Mouse (Mus musculus) liver, embryonic 13.5 days (tissue): ENCODE measurements around the gene Bcl3. TPM values are rescaled to one million over a fixed set of nuclear protein-coding genes. Genes with fewer than 3 reads are reported as not detected.
A peak's percentile ranks its signal among the peaks of the same experiment; 100 is the strongest.
"Not testable (repeated sequence)": the region's sequence is repeated elsewhere in the genome, so short reads cannot be mapped to it uniquely, and the experiment has no call there.

Experiments
- ATAC-seq: fragments of 200-750 bp; cut with Nextera tagmentation; 2 replicates; pipeline ENCODE4 v1.8.0; 2017; ENCODE audit warnings: low read depth, mild to moderate bottlenecking, moderate number of reproducible peaks, moderate library complexity
- DNase-seq: peaks from one replicate; pipeline ENCODE4 v3.0.0; 2022
- H3K27ac ChIP-seq: fragments of 300-500 bp; sonication (generic); 2 replicates; pipeline ENCODE4 v1.5.1; 2015; ENCODE audit warnings: moderate library complexity, mild to moderate bottlenecking, inconsistent platforms
- H3K27me3 ChIP-seq: fragments of 300-500 bp; sonication (generic); 2 replicates; pipeline ENCODE4 v1.6.1; 2015; ENCODE audit warnings: mild to moderate bottlenecking, inconsistent platforms
- H3K36me3 ChIP-seq: fragments of 300-500 bp; sonication (generic); 2 replicates; pipeline ENCODE4 v1.6.1; 2015; ENCODE audit warnings: mild to moderate bottlenecking, inconsistent platforms
- H3K4me1 ChIP-seq: fragments of 300-500 bp; sonication (generic); replicated peaks from 2 replicates; pipeline ENCODE4 v1.6.1; 2015; ENCODE audit warnings: inconsistent platforms
- H3K4me2 ChIP-seq: fragments of 300-500 bp; sonication (generic); 2 replicates; pipeline ENCODE4 v1.6.1; 2015; ENCODE audit warnings: inconsistent platforms, mild to moderate bottlenecking, moderate library complexity
- H3K4me3 ChIP-seq: fragments of 300-500 bp; sonication (generic); replicated peaks from 2 replicates; pipeline ENCODE4 v1.5.1; 2015; ENCODE audit warnings: mild to moderate bottlenecking, inconsistent platforms
- H3K9ac ChIP-seq: fragments of 300-500 bp; sonication (generic); 2 replicates; pipeline ENCODE4 v1.6.1; 2015; ENCODE audit warnings: mild to moderate bottlenecking, inconsistent platforms
- H3K9me3 ChIP-seq: fragments of 300-500 bp; sonication (generic); replicated peaks from 2 replicates; pipeline ENCODE4 v1.6.1; 2016; ENCODE audit warnings: inconsistent platforms
- WGBS: fragments of 180-500 bp; shearing (Covaris S2); methylation state at CpG from one replicate; pipeline ENCODE4 v1.1.7; 2015; ENCODE audit not compliant: insufficient replicate concordance; 5-methylcytosine and 5-hydroxymethylcytosine counted together
- polyA plus RNA-seq: library from polyadenylated mRNA; unstranded; fragments of >200 nt; fragmentation: Nextera tagmentation; extraction: Ambion mirVana; gene quantifications from 2 replicates; pipeline ENCODE4 v1.2.1, GENCODE M21; 2015

Bcl3 gene
- polyA plus RNA-seq, 1 experiment from 2014 or later: 3.9 TPM

GRCm38 (mm10) chr7:19796697-19797588 is 25.6 kb downstream of the Bcl3 start, which contains the start of gene Cblc:
Cblc (minus strand) TSS chr7:19796809.
- 0 out of 2 replicates have a peak within 1 kb of the TSS, but pooled peaks have one; percentile 22 for H3K9ac ChIP-seq
- H3K4me2 ChIP-seq: peak within 1 kb of the TSS; percentile 54
- peaks cover 3% of the 10 kb centered on the region; the same call in 1 of the 2 replicates for H3K4me1 ChIP-seq
- ATAC-seq (peak; percentile 62), DNase-seq (peak; percentile 57)
- no peak within 1 kb of the TSS for H3K27ac ChIP-seq
- peaks cover 21% of the 10 kb centered on the region for H3K27me3 ChIP-seq
- 2% methylated on average over 32 of the region's 32 CpGs for WGBS
- H3K36me3 ChIP-seq: no peaks in the 10 kb centered on the region
- H3K4me3 ChIP-seq: peak within 1 kb of the TSS; percentile 26
- no peaks in the 10 kb centered on the region for H3K9me3 ChIP-seq

GRCm38 (mm10) chr7:19796254-19796653 is 26.3 kb downstream of the Bcl3 start:
- H3K4me2 ChIP-seq: peak overlapping the region; percentile 54
- no peaks in the 10 kb centered on the region for H3K9me3 ChIP-seq
- no peak overlapping the region for H3K27ac ChIP-seq
- H3K27me3 ChIP-seq: peaks cover 21% of the 10 kb centered on the region
- peak overlapping the region; percentile 26 for H3K4me3 ChIP-seq
- no peaks in the 10 kb centered on the region for H3K36me3 ChIP-seq
- H3K9ac ChIP-seq: 0 out of 2 replicates have a peak overlapping the region, but pooled peaks have one; percentile 22
- WGBS: 13% methylated on average over 18 of the region's 18 CpGs
- DNase-seq: no peak
- ATAC-seq: no peak
- H3K4me1 ChIP-seq: peaks cover 3% of the 10 kb centered on the region; the same call in 1 of the 2 replicates

DNA sequence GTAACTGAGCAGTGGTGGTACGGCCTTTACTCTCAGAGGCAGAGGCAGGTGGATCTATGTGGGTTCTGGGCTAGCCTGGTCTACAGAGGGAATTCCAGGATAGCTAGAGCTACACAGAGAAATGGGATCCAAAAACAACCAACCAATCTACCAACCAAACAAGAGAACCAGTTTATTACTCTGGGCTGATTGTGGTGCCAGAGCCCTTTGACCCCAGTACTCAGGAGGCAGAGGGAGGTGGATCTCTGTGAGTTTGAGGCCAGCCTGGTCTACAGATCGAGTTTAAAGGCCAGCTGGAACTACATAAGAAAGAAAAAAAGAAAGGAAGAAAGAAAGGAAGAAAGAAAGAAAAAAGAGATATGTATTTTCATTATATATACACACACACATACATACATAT is 27.3 kb downstream of the Bcl3 start:
- Histone ChIP-seq H3K36me3 (no peaks in the 10 kb centered on the region), H3K4me2 (no peak overlapping the region), H3K27me3 (peaks cover 28% of the 10 kb centered on the region), H3K4me1 (peaks cover 7% of the 10 kb centered on the region), H3K4me3 (no peak overlapping the region), H3K9me3 (no peaks in the 10 kb centered on the region), H3K9ac (no peak overlapping the region), H3K27ac (no peak overlapping the region)
- ATAC-seq (no peak), DNase-seq (no peak)
- 59% methylated on average over 2 of the region's 2 CpGs for WGBS

DNA sequence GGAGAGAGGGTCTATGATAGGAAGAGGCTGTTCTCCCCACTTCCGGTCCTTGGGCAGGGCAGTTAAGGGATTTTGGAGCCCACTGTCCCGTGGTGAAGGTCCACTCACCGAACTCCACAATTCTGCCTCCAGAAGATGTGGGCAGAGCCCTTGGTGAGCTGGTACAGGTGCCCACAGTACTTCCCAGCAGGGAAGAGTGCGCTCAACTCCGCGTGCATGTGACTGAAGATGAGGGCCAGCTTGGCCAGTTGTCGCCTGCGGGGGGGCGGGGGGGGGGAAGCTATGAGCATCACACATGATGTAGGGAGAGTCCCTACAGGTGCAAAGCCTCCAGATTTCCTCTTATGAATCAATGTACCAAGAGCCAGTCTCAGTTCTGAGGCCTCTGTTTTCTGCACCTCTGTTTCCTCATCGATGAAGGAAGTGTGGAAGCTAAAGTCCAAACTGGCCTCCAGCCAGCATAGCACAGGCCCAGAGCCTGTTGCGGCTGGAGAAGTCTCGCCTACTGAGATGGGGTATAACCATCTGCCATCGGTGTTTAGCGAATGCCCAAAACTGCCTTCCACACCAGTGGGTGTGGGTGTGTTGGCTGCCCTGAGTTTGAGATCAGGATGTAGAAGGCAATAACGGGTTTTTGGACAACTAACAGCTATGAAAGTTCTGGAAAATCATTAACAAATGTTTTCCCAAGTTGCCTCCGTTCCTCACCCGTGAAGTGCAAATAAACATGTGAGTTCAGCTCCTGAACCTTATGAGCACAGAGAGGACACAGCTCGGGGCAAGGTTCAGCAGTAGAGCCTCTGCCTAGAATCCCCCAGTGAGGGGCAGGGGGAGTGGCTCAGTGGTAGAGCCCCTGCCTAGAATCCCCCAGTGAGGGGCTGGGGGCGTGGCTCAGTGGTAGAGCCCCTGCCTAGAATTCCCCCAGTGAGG is 29.6 kb downstream of the Bcl3 start:
- peaks cover 36% of the 10 kb centered on the region for H3K27me3 ChIP-seq
- H3K4me2 ChIP-seq: no peak overlapping the region
- WGBS: 70% methylated on average over 19 of the region's 19 CpGs
- no peaks in the 10 kb centered on the region for H3K9me3 ChIP-seq
- H3K36me3 ChIP-seq: no peaks in the 10 kb centered on the region
- H3K4me3 ChIP-seq: no peak overlapping the region
- H3K9ac ChIP-seq: no peak overlapping the region
- ATAC-seq (no peak), DNase-seq (no peak)
- H3K27ac ChIP-seq: no peak overlapping the region
- peaks cover 13% of the 10 kb centered on the region for H3K4me1 ChIP-seq

GRCm38 (mm10) chr7:19791504-19791903 is 31.1 kb downstream of the Bcl3 start:
- not testable (repeated sequence) for H3K4me3 ChIP-seq, H3K4me1 ChIP-seq, DNase-seq, H3K4me2 ChIP-seq, ATAC-seq, H3K27ac ChIP-seq, H3K9me3 ChIP-seq, H3K9ac ChIP-seq, H3K36me3 ChIP-seq
- peaks cover 30% of the 10 kb centered on the region for H3K27me3 ChIP-seq
- 69% methylated on average over 2 of the region's 2 CpGs for WGBS

DNA sequence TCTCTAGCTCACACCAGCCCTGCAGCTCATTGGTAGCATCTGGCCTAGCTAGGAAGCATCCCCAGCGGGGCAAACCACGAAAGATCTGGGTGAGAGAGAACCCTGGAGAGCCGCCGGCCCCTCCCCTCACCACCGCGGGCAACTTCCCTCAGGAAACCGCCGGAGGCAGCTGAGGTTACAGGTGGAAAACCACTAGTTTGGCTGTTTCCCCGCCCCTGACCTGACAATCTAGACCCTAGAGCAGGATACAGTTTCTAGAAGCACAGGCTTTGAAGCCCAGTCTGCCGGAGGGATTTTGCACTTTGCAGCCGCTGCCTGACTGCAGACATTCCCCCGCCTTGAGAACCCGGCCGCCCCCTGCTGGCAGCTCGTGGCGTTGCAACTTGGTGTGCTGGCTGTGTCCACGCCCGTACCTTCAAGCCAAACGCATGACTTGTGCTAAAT is 32.6 kb downstream of the Bcl3 start:
- Histone ChIP-seq H3K27ac (no peak overlapping the region), H3K4me3 (peak overlapping the region; percentile 45), H3K9me3 (no peaks in the 10 kb centered on the region), H3K9ac (peak overlapping the region; percentile 51), H3K36me3 (no peaks in the 10 kb centered on the region), H3K4me1 (peaks cover 15% of the 10 kb centered on the region), H3K4me2 (peak overlapping the region; percentile 66), H3K27me3 (peaks cover 16% of the 10 kb centered on the region)
- ATAC-seq (peak; percentile 49; the same call in 1 of the 2 replicates), DNase-seq (peak; percentile 58)
- 2% methylated on average over 19 of the region's 19 CpGs for WGBS

DNA sequence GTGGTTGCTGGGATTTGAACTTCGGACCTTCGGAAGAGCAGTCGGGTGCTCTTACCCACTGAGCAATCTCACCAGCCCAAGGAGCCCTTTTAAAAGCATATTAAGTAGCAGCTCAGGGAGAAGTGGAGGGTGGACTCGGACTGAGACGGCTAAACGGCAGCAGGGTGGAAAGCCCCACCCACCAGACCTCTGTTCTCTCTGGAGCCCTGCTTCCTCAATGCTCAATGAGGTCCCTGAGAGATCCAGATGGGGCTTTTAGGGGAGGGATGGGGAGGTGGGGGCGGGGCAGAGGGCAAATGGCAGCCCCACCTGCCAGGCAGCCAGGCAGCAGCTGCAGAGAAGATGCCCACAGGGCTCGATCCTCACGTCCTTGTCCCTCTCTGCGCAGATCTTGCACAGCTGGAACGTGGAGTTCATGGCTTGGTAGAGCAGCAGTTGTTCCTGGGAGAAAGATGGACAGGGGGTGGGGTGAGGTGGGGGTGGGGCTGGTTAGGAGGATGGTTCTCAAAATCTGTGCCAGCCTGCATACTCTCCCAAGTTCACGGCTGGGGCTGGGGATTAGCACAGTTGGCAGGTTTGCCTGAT is 36.6 kb downstream of the Bcl3 start:
- H3K27me3 ChIP-seq: peaks cover 13% of the 10 kb centered on the region; the same call in 1 of the 2 replicates
- no peaks in the 10 kb centered on the region for H3K9me3 ChIP-seq
- H3K4me1 ChIP-seq: peaks cover 20% of the 10 kb centered on the region
- ATAC-seq (no peak), DNase-seq (no peak)
- H3K4me3 ChIP-seq: no peak overlapping the region
- no peak overlapping the region for H3K4me2 ChIP-seq
- no peaks in the 10 kb centered on the region for H3K36me3 ChIP-seq
- H3K9ac ChIP-seq: no peak overlapping the region
- 37% methylated on average over 12 of the region's 12 CpGs for WGBS
- H3K27ac ChIP-seq: no peak overlapping the region

- WGBS: 20% methylated on average over 11 of the region's 11 CpGs
- ATAC-seq: peak; percentile 45
- Histone ChIP-seq H3K9ac (no peak overlapping the region), H3K4me2 (no peak overlapping the region), H3K9me3 (no peaks in the 10 kb centered on the region), H3K36me3 (no peaks in the 10 kb centered on the region), H3K4me1 (peaks cover 15% of the 10 kb centered on the region), H3K27me3 (0 out of 2 replicates have a peak, but pooled peaks cover 7% of the 10 kb centered on the region), H3K27ac (no peak overlapping the region), H3K4me3 (no peak overlapping the region)
- DNase-seq: no peak
These were observed 37.6 kb downstream of the Bcl3 start for GRCm38 (mm10) chr7:19784764-19785535.

DNA sequence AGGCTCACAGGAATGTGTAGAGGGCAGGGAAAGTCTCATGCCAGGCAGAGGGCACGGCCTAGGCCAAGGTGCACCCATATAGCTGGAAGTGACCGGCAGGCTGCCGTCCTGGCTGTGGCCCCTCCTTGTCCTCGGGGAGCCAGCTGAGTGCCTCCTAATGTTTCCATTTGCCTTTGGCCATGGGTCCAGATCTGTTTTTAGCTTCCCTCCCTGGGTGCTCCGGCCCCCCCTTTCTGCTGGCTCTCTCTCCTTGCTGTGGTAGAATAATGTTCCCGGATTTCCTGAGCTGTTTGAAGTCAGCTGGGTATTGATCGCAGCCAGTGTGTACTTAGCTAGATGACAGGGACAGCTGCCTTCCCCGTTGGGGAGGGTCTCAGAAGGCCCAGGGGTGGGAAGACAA is 38.9 kb downstream of the Bcl3 start:
- WGBS: 53% methylated on average over 8 of the region's 8 CpGs
- no peak overlapping the region for H3K4me3 ChIP-seq
- no peak overlapping the region for H3K4me2 ChIP-seq
- H3K27ac ChIP-seq: no peak overlapping the region
- H3K27me3 ChIP-seq: no peaks in the 10 kb centered on the region
- H3K9me3 ChIP-seq: no peaks in the 10 kb centered on the region
- no peak for ATAC-seq
- no peak overlapping the region for H3K9ac ChIP-seq
- H3K36me3 ChIP-seq: no peaks in the 10 kb centered on the region
- DNase-seq: no peak
- H3K4me1 ChIP-seq: peaks cover 11% of the 10 kb centered on the region

DNA sequence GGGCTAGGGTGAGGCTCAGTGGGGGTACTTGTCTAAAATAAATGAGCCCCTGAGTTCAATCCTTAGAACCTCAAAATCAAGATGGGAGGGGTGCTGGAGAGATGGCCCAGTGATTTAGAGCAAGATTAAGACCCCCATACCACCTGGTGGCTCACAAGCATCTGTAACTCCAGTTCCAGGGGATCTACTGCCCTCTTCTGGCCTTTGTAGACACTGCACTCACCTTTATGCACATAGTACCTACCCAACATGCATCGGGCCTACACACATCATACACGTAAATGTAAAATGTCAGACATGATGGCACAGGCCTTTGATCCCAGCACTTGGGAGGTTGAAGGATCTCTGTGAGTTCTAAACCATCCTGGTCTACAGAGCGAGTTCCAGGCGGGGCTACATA is 39.9 kb downstream of the Bcl3 start:
- DNase-seq (no peak), ATAC-seq (no peak)
- Histone ChIP-seq H3K4me3 (no peak overlapping the region), H3K27ac (no peak overlapping the region), H3K36me3 (no peaks in the 10 kb centered on the region), H3K4me2 (no peak overlapping the region), H3K9ac (no peak overlapping the region), H3K9me3 (no peaks in the 10 kb centered on the region), H3K4me1 (peaks cover 11% of the 10 kb centered on the region), H3K27me3 (no peaks in the 10 kb centered on the region)
- 83% methylated on average over 4 of the region's 4 CpGs for WGBS
